Mouse (Mus musculus) MEL (cell line): Measurements from ENCODE around the gene Hoxa5. TPM values are rescaled to one million over a fixed set of nuclear protein-coding genes. Genes with fewer than 3 reads are reported as not detected.

Source experiments
- DNase-seq: peaks from one replicate; pipeline ENCODE4 v3.0.0; 2011; ENCODE audit warnings: low read depth, low spot score
- H3K27ac ChIP-seq: 2 replicates; pipeline ENCODE4 v1.5.1; 2012; ENCODE audit warnings: low read depth, mild to moderate bottlenecking, control low read depth, low read length, moderate library complexity; ENCODE audit not compliant: control insufficient read depth
- H3K27me3 ChIP-seq, 2 experiments: fragments of 150-350 bp in 1 of 2; sonication (generic) in 1 of 2; 2 replicates each; pipeline ENCODE4 v1.6.1; 2012; ENCODE audit warnings: low read length in 2 of 2, mild to moderate bottlenecking in 2 of 2, improper control_type of control experiment in 1 of 2, moderate library complexity in 1 of 2; ENCODE audit not compliant: insufficient read depth in 2 of 2, control insufficient read depth in 1 of 2
- H3K36me3 ChIP-seq, 2 experiments: 2 replicates each; pipeline ENCODE4 v1.6.1; 2012 to 2014; ENCODE audit warnings: low read length in 2 of 2, improper control_type of control experiment in 1 of 2, inconsistent platforms in 1 of 2, mild to moderate bottlenecking in 1 of 2; ENCODE audit not compliant: insufficient read depth in 2 of 2, control insufficient read depth in 1 of 2
- H3K4me1 ChIP-seq, 2 experiments: fragments of 150-350 bp in 1 of 2; sonication (generic) in 1 of 2; 2 replicates each; pipeline ENCODE4 v1.6.1; 2012; ENCODE audit warnings: low read length in 2 of 2, improper control_type of control experiment in 1 of 2, mild to moderate bottlenecking in 1 of 2; ENCODE audit not compliant: insufficient read depth in 2 of 2, control insufficient read depth in 1 of 2
- H3K4me3 ChIP-seq, 2 experiments: fragments of 150-350 bp in 1 of 2; sonication (generic) in 1 of 2; 2 replicates each; pipeline ENCODE4 v1.5.1; 2012; ENCODE audit warnings: low read depth in 2 of 2, low read length in 2 of 2, mild to moderate bottlenecking in 2 of 2, moderate library complexity in 2 of 2, control low read depth in 1 of 2, improper control_type of control experiment in 1 of 2; ENCODE audit not compliant: control insufficient read depth in 1 of 2, insufficient read depth in 1 of 2
- H3K79me2 ChIP-seq: 2 replicates; pipeline ENCODE4 v1.6.1; 2012; ENCODE audit warnings: mild to moderate bottlenecking, low read length, moderate library complexity; ENCODE audit not compliant: control insufficient read depth, poor library complexity, insufficient read depth
- H3K9ac ChIP-seq: 2 replicates; pipeline ENCODE4 v1.6.1; 2012; ENCODE audit warnings: low read depth, mild to moderate bottlenecking, control low read depth, low read length, moderate library complexity; ENCODE audit not compliant: control insufficient read depth, poor library complexity, severe bottlenecking
- H3K9me3 ChIP-seq: fragments of 150-350 bp; sonication (generic); replicated peaks from 2 replicates; pipeline ENCODE4 v1.6.1; 2012; ENCODE audit warnings: mild to moderate bottlenecking, low read length, improper control_type of control experiment, moderate library complexity; ENCODE audit not compliant: insufficient read depth
- CHD1 ChIP-seq: IDR thresholded peaks from 2 replicates; pipeline ENCODE4 v1.6.1; 2012; ENCODE audit warnings: low read depth, mild to moderate bottlenecking, inconsistent platforms, low read length, improper control_type of control experiment
- E2F4 ChIP-seq: IDR thresholded peaks from 2 replicates; pipeline ENCODE4 v1.6.1; 2011; ENCODE audit warnings: low read depth, low read length, improper control_type of control experiment, borderline replicate concordance
- ELF1 ChIP-seq: IDR thresholded peaks from 2 replicates; pipeline ENCODE4 v1.6.1; 2014; ENCODE audit warnings: low read depth, mild to moderate bottlenecking, inconsistent platforms, low read length, improper control_type of control experiment, moderate library complexity
- GABPA ChIP-seq: IDR thresholded peaks from 2 replicates; pipeline ENCODE4 v1.6.1; 2012; ENCODE audit warnings: low read depth, mild to moderate bottlenecking, inconsistent platforms, low read length, improper control_type of control experiment, moderate library complexity
- GATA1 ChIP-seq: IDR thresholded peaks from 2 replicates; pipeline ENCODE4 v1.6.1; 2011; ENCODE audit warnings: low read depth, low read length, improper control_type of control experiment
- HCFC1 ChIP-seq: IDR thresholded peaks from 2 replicates; pipeline ENCODE4 v1.6.1; 2012; ENCODE audit warnings: low read depth, mild to moderate bottlenecking, inconsistent platforms, low read length, improper control_type of control experiment, moderate library complexity
- MAX ChIP-seq: IDR thresholded peaks from 2 replicates; pipeline ENCODE4 v1.6.1; 2011; ENCODE audit warnings: low read length, improper control_type of control experiment
- MEF2A ChIP-seq: IDR thresholded peaks from 2 replicates; pipeline ENCODE4 v1.6.1; 2014; ENCODE audit warnings: low read depth, mild to moderate bottlenecking, inconsistent platforms, low read length, improper control_type of control experiment; ENCODE audit not compliant: poor library complexity, insufficient replicate concordance, severe bottlenecking; ENCODE audit errors: extremely low read depth
- MYC ChIP-seq: IDR thresholded peaks from 2 replicates; pipeline ENCODE4 v1.6.1; 2011; ENCODE audit warnings: low read depth, mild to moderate bottlenecking, low read length, improper control_type of control experiment, moderate library complexity
- POLR2AphosphoS2 ChIP-seq: IDR thresholded peaks from 2 replicates; pipeline ENCODE4 v1.6.1; 2011; ENCODE audit warnings: low read length, improper control_type of control experiment
- POLR2AphosphoS5 ChIP-seq: IDR thresholded peaks from 2 replicates; pipeline ENCODE4 v1.6.1; 2012; ENCODE audit warnings: low read depth, borderline replicate concordance, mild to moderate bottlenecking, inconsistent platforms, low read length, moderate library complexity, mixed read lengths
- RCOR1 ChIP-seq: IDR thresholded peaks from 2 replicates; pipeline ENCODE4 v1.6.1; 2012; ENCODE audit warnings: low read depth, mild to moderate bottlenecking, inconsistent platforms, low read length, improper control_type of control experiment
- SMC3 ChIP-seq: IDR thresholded peaks from 2 replicates; pipeline ENCODE4 v1.6.1; 2011; ENCODE audit warnings: low read depth, low read length, improper control_type of control experiment
- TBP ChIP-seq: IDR thresholded peaks from 2 replicates; pipeline ENCODE4 v1.8.0; 2011; ENCODE audit warnings: low read depth, low read length, improper control_type of control experiment
- TCF12 ChIP-seq: IDR thresholded peaks from 2 replicates; pipeline ENCODE4 v1.6.1; 2014; ENCODE audit warnings: low read depth, mild to moderate bottlenecking, inconsistent platforms, low read length, improper control_type of control experiment, moderate library complexity
- UBTF ChIP-seq: IDR thresholded peaks from 2 replicates; pipeline ENCODE4 v1.6.1; 2012; ENCODE audit warnings: low read depth, mild to moderate bottlenecking, inconsistent platforms, low read length, improper control_type of control experiment, moderate library complexity, borderline replicate concordance; ENCODE audit not compliant: insufficient read depth
- USF2 ChIP-seq, 2 experiments: IDR thresholded peaks; 2 replicates each; pipeline ENCODE4 v1.6.1; 2011 to 2012; ENCODE audit warnings: improper control_type of control experiment in 2 of 2, low read length in 2 of 2, borderline replicate concordance in 1 of 2, inconsistent platforms in 1 of 2, low read depth in 1 of 2, mild to moderate bottlenecking in 1 of 2; ENCODE audit not compliant: insufficient read depth in 1 of 2
- ZC3H11A ChIP-seq: IDR thresholded peaks from 2 replicates; pipeline ENCODE4 v1.6.1; 2012; ENCODE audit warnings: low read depth, mild to moderate bottlenecking, inconsistent platforms, low read length, improper control_type of control experiment
- ZMIZ1 ChIP-seq: IDR thresholded peaks from 2 replicates; pipeline ENCODE4 v1.6.1; 2012; ENCODE audit warnings: low read depth, mild to moderate bottlenecking, inconsistent platforms, low read length, improper control_type of control experiment, moderate library complexity
- polyA plus RNA-seq, 2 experiments: library from polyadenylated mRNA; stranded (reverse) in 1 of 2; unstranded in 1 of 2; fragments of >175 nt in 1 of 2; fragments of >200 nt in 1 of 2; gene quantifications; 2 replicates each; pipeline versions ENCODE4 v1.2.1 to v1.2.4; 2012; ENCODE audit warnings: low replicate concordance in 2 of 2, low read depth in 1 of 2; ENCODE audit not compliant: insufficient read length in 2 of 2, insufficient read depth in 1 of 2, missing spikeins in 1 of 2
- total RNA-seq: library from RNA; depleted of rRNA; stranded (reverse); fragments of 300-350 nt; gene quantifications from 2 replicates; pipeline ENCODE4 v1.2.3, GENCODE M21; 2012

Hoxa5 gene
- total and polyA plus RNA-seq, 3 experiments = not detected

DNA sequence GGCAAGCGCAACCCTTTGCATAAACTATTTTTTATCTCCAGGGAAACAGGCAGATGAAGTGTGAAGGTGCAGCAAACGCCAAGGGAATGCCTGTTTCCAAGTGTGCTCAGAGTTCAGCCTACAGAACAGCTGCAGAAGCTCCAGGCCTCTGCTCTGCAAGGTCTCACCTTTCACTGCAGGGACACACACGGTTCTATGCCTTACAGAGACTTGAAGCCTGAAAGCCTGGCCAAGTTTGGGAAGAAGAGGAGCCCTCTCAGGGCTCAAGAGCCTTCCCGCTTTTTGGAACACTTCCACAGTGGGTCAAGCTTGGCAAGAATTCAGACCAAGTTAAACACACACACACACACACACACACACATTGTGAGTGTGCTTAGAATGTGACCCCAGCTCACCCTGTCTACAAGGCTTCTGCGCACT is 15.2 kb downstream of the Hoxa5 start:
- DNase-seq = no peak
- Histone ChIP-seq H3K27me3 (no peaks in the 10 kb centered on the region), H3K79me2 (no peaks in the 10 kb centered on the region), H3K4me3 (no peak overlapping the region), H3K27ac (no peak overlapping the region), H3K9me3 (no peaks in the 10 kb centered on the region), H3K36me3 (no peaks in the 10 kb centered on the region), H3K4me1 (no peaks in the 10 kb centered on the region), H3K9ac (no peak overlapping the region)
- TF ChIP-seq POLR2AphosphoS2 (no peak), TCF12 (no peak), GABPA (no peak), SMC3 (no peak), MYC (no peak), MAX (no peak), ZMIZ1 (no peak), UBTF (no peak), ZC3H11A (no peak), USF2 (IDR thresholded peaks at IDR 0.05; ENCODE audit: borderline replicate concordance in 1 of 2, insufficient read depth in 1 of 2, low read depth in 1 of 2, low read length in 2 of 2) (no peak), ELF1 (no peak), TBP (no peak), RCOR1 (no peak), GATA1 (no peak), E2F4 (no peak), CHD1 (no peak), POLR2AphosphoS5 (no peak)

DNA sequence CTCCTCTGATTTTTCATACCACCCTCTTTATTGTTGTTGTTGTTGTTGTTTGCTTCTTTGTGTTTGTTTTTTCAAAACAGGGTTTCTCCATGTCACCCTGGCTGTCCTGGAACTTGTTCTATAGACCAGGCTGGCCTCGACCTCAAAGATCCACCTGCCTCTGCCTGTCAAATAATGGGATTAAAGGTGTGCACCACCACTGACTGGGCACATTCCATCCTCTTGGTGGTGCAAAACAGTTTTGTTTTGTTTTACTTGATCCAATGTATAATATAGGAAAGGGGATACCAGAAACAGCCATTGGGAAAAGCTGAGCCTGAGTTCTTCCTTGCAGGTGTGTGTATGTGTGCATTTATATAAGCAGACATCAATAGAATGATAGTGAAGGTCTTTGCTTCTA is 17.9 kb downstream of the Hoxa5 start:
- Histone ChIP-seq H3K79me2 (no peaks in the 10 kb centered on the region), H3K36me3 (no peaks in the 10 kb centered on the region), H3K27ac (no peak overlapping the region), H3K9ac (no peak overlapping the region), H3K27me3 (no peaks in the 10 kb centered on the region), H3K9me3 (no peaks in the 10 kb centered on the region), H3K4me3 (no peak overlapping the region)
- no peak for DNase-seq
- no peak for TF ChIP-seq ELF1
- TF ChIP-seq HCFC1 = no peak
- TF ChIP-seq ZMIZ1 = no peak
- TF ChIP-seq MEF2A = no peak
- no peak for TF ChIP-seq E2F4
- TF ChIP-seq POLR2AphosphoS5 = no peak
- TF ChIP-seq SMC3 = no peak
- TF ChIP-seq TBP = no peak
- TF ChIP-seq, all 39 proteins: peak for 0
- no peaks in the 10 kb centered on the region for H3K4me1 ChIP-seq
